Mouse (Mus musculus) C2C12 (cell line): ENCODE measurements around the gene Brsk2.

Experiments used
- CEBPB ChIP-seq: IDR thresholded peaks from one replicate; pipeline ENCODE4 v1.6.1; 2011; ENCODE audit warnings: low read depth, mild to moderate bottlenecking, control low read depth, moderate library complexity
- CTCF ChIP-seq: IDR thresholded peaks from one replicate; pipeline ENCODE4 v1.5.1; 2011; ENCODE audit not compliant: control insufficient read depth, insufficient read depth, insufficient read length
- MAX ChIP-seq: IDR thresholded peaks from one replicate; pipeline ENCODE4 v1.6.1; 2011; ENCODE audit warnings: mild to moderate bottlenecking, control low read depth
- MYOD1 ChIP-seq: IDR thresholded peaks from one replicate; pipeline ENCODE4 v1.6.1; 2011; ENCODE audit warnings: low read depth; ENCODE audit not compliant: control insufficient read depth, insufficient read length
- MYOG ChIP-seq: IDR thresholded peaks from one replicate; pipeline ENCODE4 v1.6.1; 2011; ENCODE audit not compliant: control insufficient read depth, insufficient read length; ENCODE audit errors: extremely low read depth
- USF1 ChIP-seq: IDR thresholded peaks from one replicate; pipeline ENCODE4 v1.6.1; 2011; ENCODE audit warnings: low read depth, mild to moderate bottlenecking, control low read depth, moderate library complexity

- TF ChIP-seq USF1 (no peak), CTCF (no peak), MAX (no peak), MYOG (no peak), MYOD1 (no peak), CEBPB (no peak)
Observed at GRCm38 (mm10) chr7:142030073-142030472, 80.5 kb downstream of the Brsk2 start.
